Mouse (Mus musculus): ENCODE data around the gene Ifi203. TPM values are rescaled to one million over a fixed set of nuclear protein-coding genes. Genes with fewer than 3 reads are reported as not detected.
A peak's percentile ranks its signal among the peaks of the same experiment; 100 is the strongest.
"Not testable (repeated sequence)": the region's sequence is repeated elsewhere in the genome, so short reads cannot be mapped to it uniquely, and the experiment has no call there.

Ifi203 gene
- total RNA-seq (2017), result 225 and 245 TPM in 2 replicates

GRCm38 (mm10) chr1:173941924-173942779, at the start of gene Ifi203, which contains the start of gene Mndal:
Ifi203 (minus strand) TSS chr1:173942672.
Mndal (minus strand) TSS chr1:173942491.
- ATAC-seq (ENCODE audit: extremely low read depth, insufficient number of reproducible peaks, low FRiP score, poor library complexity, severe bottlenecking), result peak; percentile 47; the same call in 1 of the 2 replicates

- ATAC-seq (ENCODE audit: extremely low read depth, insufficient number of reproducible peaks, low FRiP score, poor library complexity, severe bottlenecking), result not testable (repeated sequence)
Observed at GRCm38 (mm10) chr1:173982694-173983305, 40.3 kb upstream of the Ifi203 start, which contains the start of gene Ifi202b. Ifi202b (minus strand) TSS chr1:173982744.

- ATAC-seq (ENCODE audit: extremely low read depth, insufficient number of reproducible peaks, low FRiP score, poor library complexity, severe bottlenecking), result not testable (repeated sequence)
Observed at GRCm38 (mm10) chr1:173981038-173981437, 38.6 kb upstream of the Ifi203 start.

GRCm38 (mm10) chr1:173977622-173978021, 35.1 kb upstream of the Ifi203 start:
- ATAC-seq (ENCODE audit: extremely low read depth, insufficient number of reproducible peaks, low FRiP score, poor library complexity, severe bottlenecking), result peak; percentile 94; the same call in 1 of the 2 replicates

- no peak for ATAC-seq (ENCODE audit: extremely low read depth, insufficient number of reproducible peaks, low FRiP score, poor library complexity, severe bottlenecking)
Observed at GRCm38 (mm10) chr1:173973111-173973510, 30.6 kb upstream of the Ifi203 start.

- ATAC-seq (ENCODE audit: extremely low read depth, insufficient number of reproducible peaks, low FRiP score, poor library complexity, severe bottlenecking), result not testable (repeated sequence)
Observed at GRCm38 (mm10) chr1:173961491-173961890, 19.0 kb upstream of the Ifi203 start.

GRCm38 (mm10) chr1:173959998-173960397, 17.5 kb upstream of the Ifi203 start:
- 0 out of 2 replicates have a peak, but pooled peaks have one; percentile 36 for ATAC-seq (ENCODE audit: extremely low read depth, insufficient number of reproducible peaks, low FRiP score, poor library complexity, severe bottlenecking)

GRCm38 (mm10) chr1:173955839-173956527, 13.5 kb upstream of the Ifi203 start:
- not testable (repeated sequence) for ATAC-seq (ENCODE audit: extremely low read depth, insufficient number of reproducible peaks, low FRiP score, poor library complexity, severe bottlenecking)

GRCm38 (mm10) chr1:173955071-173955796, 12.8 kb upstream of the Ifi203 start:
- ATAC-seq (ENCODE audit: extremely low read depth, insufficient number of reproducible peaks, low FRiP score, poor library complexity, severe bottlenecking), result no peak

- ATAC-seq (ENCODE audit: extremely low read depth, insufficient number of reproducible peaks, low FRiP score, poor library complexity, severe bottlenecking), result no peak
Observed at GRCm38 (mm10) chr1:173953563-173953962, 11.1 kb upstream of the Ifi203 start.

- peak; percentile 99 for ATAC-seq (ENCODE audit: extremely low read depth, insufficient number of reproducible peaks, low FRiP score, poor library complexity, severe bottlenecking)
Observed at GRCm38 (mm10) chr1:173949044-173949443, 6.6 kb upstream of the Ifi203 start.

GRCm38 (mm10) chr1:173942780-173943066, 251 bp upstream of the Ifi203 start:
- not testable (repeated sequence) for ATAC-seq (ENCODE audit: extremely low read depth, insufficient number of reproducible peaks, low FRiP score, poor library complexity, severe bottlenecking)

GRCm38 (mm10) chr1:173941522-173941921, 950 bp downstream of the Ifi203 start:
- peak; percentile 65; the same call in 1 of the 2 replicates for ATAC-seq (ENCODE audit: extremely low read depth, insufficient number of reproducible peaks, low FRiP score, poor library complexity, severe bottlenecking)

- ATAC-seq (ENCODE audit: extremely low read depth, insufficient number of reproducible peaks, low FRiP score, poor library complexity, severe bottlenecking), result peak; percentile 63; the same call in 1 of the 2 replicates
Observed at GRCm38 (mm10) chr1:173919279-173919678, 23.2 kb downstream of the Ifi203 start.

- no peak for ATAC-seq (ENCODE audit: extremely low read depth, insufficient number of reproducible peaks, low FRiP score, poor library complexity, severe bottlenecking)
Observed at GRCm38 (mm10) chr1:173914559-173914958, 27.9 kb downstream of the Ifi203 start.

- not testable (repeated sequence) for ATAC-seq (ENCODE audit: extremely low read depth, insufficient number of reproducible peaks, low FRiP score, poor library complexity, severe bottlenecking)
Observed at GRCm38 (mm10) chr1:173913256-173913791, 29.1 kb downstream of the Ifi203 start.

- peak; percentile 36; the same call in 1 of the 2 replicates for ATAC-seq (ENCODE audit: extremely low read depth, insufficient number of reproducible peaks, low FRiP score, poor library complexity, severe bottlenecking)
Observed at GRCm38 (mm10) chr1:173912548-173913255, 29.8 kb downstream of the Ifi203 start, which contains the start of gene Ifi211. Ifi211 (minus strand) TSS chr1:173913046.
